Mouse (Mus musculus) layer of hippocampus, postnatal 25 days (tissue): ENCODE measurements around the gene Sult1e1. TPM values are rescaled to one million over a fixed set of nuclear protein-coding genes. Genes with fewer than 3 reads are reported as not detected.

Experiments
- DNase-seq, 2 experiments: peaks; one replicate each; pipeline ENCODE4 v3.0.0; 2022; ENCODE audit warnings: mixed read lengths in 2 of 2, low spot score in 1 of 2; ENCODE audit errors: extremely low spot score in 1 of 2
- total RNA-seq, 2 experiments: library from RNA; stranded (reverse); gene quantifications; 2 replicates each; pipeline ENCODE4 v1.2.3; 2021

Sult1e1 gene
- total RNA-seq = not detected

DNA sequence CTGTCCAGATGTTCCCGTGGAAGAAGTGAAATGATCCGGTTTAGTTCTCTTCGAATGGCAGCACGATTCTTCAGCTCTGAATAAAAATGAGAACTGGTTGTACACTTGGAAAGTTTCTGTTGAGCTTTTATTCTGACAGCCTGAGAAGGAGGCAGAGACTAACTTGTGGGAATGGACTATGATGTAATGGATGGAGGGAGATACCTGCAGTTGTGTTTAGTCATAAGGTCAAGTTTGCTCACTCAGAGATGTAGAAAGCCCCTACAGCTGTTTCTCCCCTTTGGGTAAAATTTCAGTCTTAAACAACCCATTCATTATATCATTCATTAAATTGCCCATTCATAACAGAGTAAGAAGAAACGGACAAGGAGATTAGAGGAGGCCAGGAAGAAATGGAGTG, at the start of gene Sult1e1:
Gene Sult1e1 (minus strand): TSS at position 101 of the 400 bp plus-strand sequence.
- DNase-seq = no peak

GRCm38 (mm10) chr5:87622681-87623080, 31.3 kb upstream of the Sult1e1 start:
- no peak for DNase-seq

DNA sequence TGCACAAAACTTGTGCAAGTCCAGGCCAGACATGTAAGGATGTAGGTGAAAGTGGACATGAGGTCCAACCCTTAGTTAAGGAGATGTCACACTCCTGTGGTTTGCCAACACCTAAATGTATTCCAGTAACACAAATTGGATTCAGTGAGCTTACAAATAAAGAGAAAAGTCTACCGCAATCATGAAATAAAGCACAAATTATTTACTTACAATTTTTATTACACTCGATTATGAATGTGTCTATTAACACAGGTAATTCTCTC, 23.7 kb upstream of the Sult1e1 start:
- no peak for DNase-seq

DNA sequence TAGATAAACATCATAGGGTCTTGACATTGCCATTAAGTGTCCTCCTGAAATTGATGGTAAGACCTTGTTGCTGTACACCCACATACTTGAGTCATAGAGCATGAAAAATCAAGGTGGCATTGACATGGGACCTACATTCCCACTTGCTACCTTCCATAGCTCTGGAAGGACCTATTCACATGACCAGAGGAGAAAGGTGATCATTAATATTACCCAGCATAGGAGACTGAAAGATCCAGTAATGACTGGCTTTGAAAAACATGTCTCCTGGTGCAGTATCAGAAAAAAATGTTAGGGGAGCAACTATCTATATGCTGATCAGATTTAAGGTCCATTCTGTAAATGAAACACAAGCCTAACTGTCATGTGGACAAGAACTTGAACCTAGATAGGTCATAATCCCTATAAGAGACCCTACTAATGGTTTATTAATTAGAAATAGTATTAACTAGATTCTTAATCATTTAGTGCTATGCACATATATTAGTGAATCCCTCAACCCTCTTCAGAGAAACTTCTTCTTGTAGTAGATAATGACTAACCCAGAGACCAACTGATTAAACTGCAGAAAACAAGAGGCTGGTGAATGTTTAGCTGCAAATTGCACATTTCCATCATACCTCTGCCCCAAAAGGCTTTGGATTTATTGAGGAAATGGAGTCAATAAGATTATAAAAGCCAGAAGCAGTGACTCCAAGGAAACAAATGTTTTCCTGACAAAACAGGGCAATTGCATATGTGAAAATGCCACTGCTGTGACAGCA, 23.2 kb upstream of the Sult1e1 start:
- DNase-seq = no peak

GRCm38 (mm10) chr5:87601018-87601417, 9.6 kb upstream of the Sult1e1 start:
- DNase-seq = no peak

- no peak for DNase-seq
Measured at GRCm38 (mm10) chr5:87597891-87598290, 6.5 kb upstream of the Sult1e1 start.

- no peak for DNase-seq
Measured at GRCm38 (mm10) chr5:87589916-87590315, 1.5 kb downstream of the Sult1e1 start.

DNA sequence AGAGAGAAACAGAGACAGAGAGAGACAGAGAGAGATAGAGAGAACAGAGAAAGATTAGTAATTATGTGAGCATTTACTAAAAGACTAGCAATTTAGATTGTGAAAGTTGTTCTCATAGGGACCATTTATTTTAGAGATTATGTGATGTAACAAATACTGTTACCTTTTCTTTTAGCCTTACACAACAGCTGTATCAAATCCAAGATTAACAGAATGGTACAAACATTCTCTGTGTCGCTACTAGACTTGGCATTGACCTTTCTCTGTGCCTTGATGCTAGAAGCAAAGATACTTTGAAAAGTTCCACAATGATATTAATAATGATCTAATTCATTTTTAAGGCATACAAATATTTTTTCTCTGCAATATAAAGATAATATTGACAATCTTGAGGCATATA, 11.0 kb downstream of the Sult1e1 start:
- no peak for DNase-seq

DNA sequence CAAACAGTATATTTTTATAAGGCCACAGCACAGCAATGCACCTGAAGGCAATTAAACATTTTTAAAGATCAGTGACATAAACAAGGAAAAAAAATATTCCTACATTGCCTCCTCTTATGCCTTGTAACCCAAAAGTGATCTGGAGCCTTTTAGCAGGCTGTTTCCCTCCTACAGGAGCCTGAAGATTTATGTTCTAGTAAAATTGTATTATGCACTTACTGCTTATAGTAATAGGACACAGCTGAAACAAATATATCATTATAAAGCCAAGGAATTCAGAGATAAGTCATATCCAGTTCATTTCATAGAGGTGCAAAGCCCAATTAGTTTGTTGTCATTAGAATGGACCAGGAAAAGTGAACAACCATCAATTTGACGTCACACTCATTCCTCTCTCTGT, 17.2 kb downstream of the Sult1e1 start:
- DNase-seq = no peak

GRCm38 (mm10) chr5:87573490-87573889, 17.9 kb downstream of the Sult1e1 start:
- DNase-seq = no peak

- no peak for DNase-seq
Measured at GRCm38 (mm10) chr5:87572781-87573180, 18.6 kb downstream of the Sult1e1 start.

- DNase-seq = no peak
Measured at GRCm38 (mm10) chr5:87568845-87569244, 22.5 kb downstream of the Sult1e1 start, which contains the start of gene Sult1d1. Gene Sult1d1 (minus strand): TSS chr5:87569027.

DNA sequence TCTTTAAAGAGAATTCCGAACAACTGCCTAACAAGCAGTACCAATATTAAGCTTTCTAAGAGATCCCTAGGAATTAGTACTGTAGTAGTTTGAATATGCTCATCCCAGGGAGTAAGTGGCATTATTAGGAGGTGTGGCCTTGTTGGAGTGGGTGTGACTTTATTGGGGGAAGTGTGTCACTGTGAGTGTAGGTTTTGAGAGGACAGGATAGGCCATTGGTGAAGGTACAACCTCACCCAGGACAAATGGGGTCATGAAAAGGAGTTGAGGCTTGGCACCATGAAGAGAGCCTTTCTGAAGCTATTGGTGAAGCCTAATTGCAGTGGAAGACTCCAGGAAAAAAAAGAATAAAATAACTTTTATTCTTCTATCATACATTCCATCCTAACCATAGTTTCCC, 24.1 kb downstream of the Sult1e1 start:
- no peak for DNase-seq

DNA sequence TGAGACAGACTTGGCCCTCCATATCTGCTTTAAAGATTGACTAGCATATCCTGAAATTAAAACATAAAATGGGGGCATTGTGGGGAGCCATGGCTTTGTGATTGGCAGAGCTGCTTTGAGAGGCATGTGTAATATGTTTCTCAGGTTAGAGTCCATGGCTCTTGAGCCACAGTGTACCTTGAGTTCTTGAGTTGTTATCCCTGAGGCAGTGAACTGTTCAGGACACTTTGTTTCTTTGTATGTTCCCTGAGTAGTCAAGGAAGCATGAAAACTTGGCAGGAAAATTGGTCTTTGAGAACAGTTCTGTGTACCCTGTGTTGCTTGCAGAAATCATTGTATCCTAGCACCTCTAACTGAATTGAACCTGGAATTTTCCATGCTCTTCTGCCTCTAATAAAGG, 28.4 kb downstream of the Sult1e1 start:
- no peak for DNase-seq

- DNase-seq = no peak
Measured at GRCm38 (mm10) chr5:87562526-87562925, 28.9 kb downstream of the Sult1e1 start.

DNA sequence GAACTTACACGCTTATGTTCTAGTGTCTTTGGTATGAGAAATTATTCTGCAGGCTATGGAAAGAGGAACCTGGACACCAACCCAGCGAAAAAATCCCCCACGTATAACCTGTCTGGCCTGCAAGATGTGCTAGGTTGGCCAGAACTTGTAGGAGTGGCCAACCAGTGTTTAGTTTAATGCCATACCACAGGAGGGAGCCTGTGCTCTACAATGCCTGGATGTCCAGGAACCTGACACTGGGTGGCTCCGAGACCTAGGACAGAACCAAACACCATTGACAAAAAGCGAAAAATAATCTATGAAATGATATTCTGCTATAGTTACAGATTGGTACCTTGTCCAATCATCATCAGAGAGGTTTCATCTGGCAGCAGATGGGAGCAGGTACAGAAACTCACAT, 31.2 kb downstream of the Sult1e1 start:
- DNase-seq = no peak

DNA sequence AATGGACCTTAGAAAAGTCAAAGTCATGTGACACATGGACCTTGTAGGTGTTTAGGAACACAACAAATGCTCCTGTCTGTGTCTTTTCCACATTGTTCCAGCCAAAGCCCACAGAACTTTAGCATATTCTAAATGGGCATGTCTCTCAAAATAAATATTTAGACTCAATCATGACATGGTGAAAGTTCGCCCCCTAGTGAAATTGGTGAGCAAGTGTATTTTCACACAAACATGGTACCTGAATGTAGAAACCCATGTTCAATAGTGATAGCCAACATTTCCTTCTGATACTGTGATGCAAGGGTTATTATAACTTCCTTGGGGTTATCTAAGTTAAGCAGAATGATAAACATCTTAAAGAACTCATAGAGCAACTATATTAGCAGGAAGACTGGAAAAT, 40.5 kb downstream of the Sult1e1 start:
- no peak for DNase-seq

DNA sequence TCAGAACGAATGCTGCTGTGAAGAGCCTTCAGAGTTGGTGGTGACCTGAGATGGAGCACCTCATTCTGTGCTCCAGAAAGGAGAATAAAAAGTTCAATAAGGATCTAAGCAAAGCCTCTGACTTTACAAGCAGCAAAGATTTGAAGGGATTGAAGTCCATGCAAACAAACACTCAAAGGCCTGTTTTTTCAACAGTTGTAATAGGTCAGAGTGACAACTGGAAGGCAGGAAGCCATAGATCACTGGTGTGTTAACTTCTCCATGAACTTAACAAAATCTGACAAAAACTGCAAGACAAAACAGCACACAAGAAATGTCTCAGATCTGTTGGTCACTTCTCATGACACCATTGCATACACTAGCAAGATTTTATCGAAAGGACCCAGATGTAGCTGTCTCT, 53.3 kb downstream of the Sult1e1 start, which contains the start of gene Sult1b1:
Gene Sult1b1 (minus strand): TSS at position 85 of the 400 bp plus-strand sequence.
- no peak for DNase-seq

DNA sequence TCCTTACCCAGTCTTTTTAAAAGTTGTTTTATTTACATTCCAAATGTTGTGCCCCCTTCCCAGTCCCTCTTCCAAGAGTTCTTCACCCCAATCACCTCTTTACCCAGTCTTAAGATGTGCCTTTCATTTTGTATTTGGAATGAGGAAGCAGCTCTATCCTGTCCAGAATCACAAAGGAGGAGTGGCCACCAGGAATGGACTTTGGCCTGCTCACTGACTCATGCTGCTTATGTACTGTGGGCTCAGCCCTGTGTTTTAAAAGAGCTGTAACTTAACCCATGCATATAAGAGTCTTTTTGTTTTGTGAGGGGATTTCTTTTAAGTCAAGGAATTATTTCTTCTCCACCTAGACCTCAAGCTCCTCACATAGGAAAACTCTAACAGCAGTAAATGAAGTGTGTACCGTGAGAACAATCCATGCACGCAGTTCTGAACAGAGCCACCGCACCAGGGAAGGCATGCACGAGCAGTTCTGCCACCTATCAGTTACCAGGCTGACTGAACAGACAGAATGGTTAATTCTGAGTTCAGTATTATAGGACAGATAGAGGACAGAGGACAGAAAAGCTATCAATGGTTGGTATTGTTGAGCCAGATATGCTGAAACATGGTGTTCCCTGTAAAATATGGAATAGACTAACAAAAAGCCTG, 55.3 kb downstream of the Sult1e1 start:
- no peak for DNase-seq

GRCm38 (mm10) chr5:87532288-87532687, 59.1 kb downstream of the Sult1e1 start:
- no peak for DNase-seq
